Comparison of ENCODE assay signal across 19 mouse cellular contexts in genomic region chr10:18394270-18394669, GRCm38 (mm10).
"Had no signal": no experiment of that assay in that cellular context is flagged by ENCODE, and none has a peak within 500 bp of the region (broad histone marks: within the 10 kb centered on the region; RNA-seq: fewer than 3 reads in every experiment).

No protein-coding gene starts in this region.

- ATAC-seq: liver, embryonic 12.5 days; midbrain, embryonic 16.5 days had no signal

- H3K9ac ChIP-seq: kidney, embryonic 15.5 days; liver, embryonic 12.5 days; liver, embryonic 15.5 days; lung, embryonic 15.5 days; midbrain, embryonic 13.5 days had no signal

- H3K4me2 ChIP-seq: kidney, embryonic 15.5 days; liver, embryonic 12.5 days; liver, embryonic 15.5 days; lung, embryonic 15.5 days; midbrain, embryonic 13.5 days had no signal

- H3K27ac ChIP-seq: kidney, embryonic 15.5 days; liver, embryonic 12.5 days; liver, embryonic 15.5 days; lung, embryonic 15.5 days; midbrain, embryonic 10.5 days; midbrain, embryonic 13.5 days; stomach, postnatal 0 days had no signal

- H3K4me3 ChIP-seq: kidney, embryonic 15.5 days; liver, embryonic 12.5 days; liver, embryonic 15.5 days; lung, embryonic 15.5 days; megakaryocyte, embryonic 14.5 days; midbrain, embryonic 10.5 days; midbrain, embryonic 13.5 days had no signal

- H3K4me1 ChIP-seq: liver, embryonic 12.5 days; liver, embryonic 15.5 days; megakaryocyte, embryonic 14.5 days; midbrain, embryonic 13.5 days had no signal

- DNase-seq: kidney, adult 11 months; kidney, adult 8-10 months; kidney, postnatal 10 days; kidney, postnatal 4 days; left cerebral cortex, postnatal 4 days; liver; lung, adult 18-20 months; lung, postnatal 10 days; lung, postnatal 36 days; thymus, adult 2 months had no signal

- H3K27me3 ChIP-seq: kidney, embryonic 15.5 days; liver, embryonic 12.5 days; liver, embryonic 15.5 days; lung, embryonic 15.5 days; megakaryocyte, embryonic 14.5 days had no signal

- H3K36me3 ChIP-seq: kidney, embryonic 15.5 days; liver, embryonic 12.5 days; liver, embryonic 15.5 days; lung, embryonic 15.5 days; midbrain, embryonic 10.5 days; midbrain, embryonic 13.5 days had no signal

- H3K9me3 ChIP-seq: kidney, embryonic 15.5 days; liver, embryonic 12.5 days; liver, embryonic 15.5 days; lung, embryonic 15.5 days; megakaryocyte, embryonic 14.5 days; midbrain, embryonic 10.5 days; midbrain, embryonic 13.5 days had no signal
